Mouse (Mus musculus) heart, postnatal 10 days (tissue): ENCODE measurements at regions not wholly inside any gene's neighbourhood (a gene's known extent, or its start where the extent isn't known, plus 50 kb on each side); places are given as distances from the start of the nearest gene placed in this dataset.

Experiments
- DNase-seq, 2 experiments: peaks; one replicate each; pipeline ENCODE4 v3.0.0; 2021
- intact Hi-C: fragments of 180-260 bp; cut with DNase I; formaldehyde crosslinking; loops from one replicate; pipeline ENCODE4 v1.15.1; 2025

- DNase-seq: peak; percentile 33 to 43
- intact Hi-C loops: loop anchor here (5.0 kb wide), 1 partner anchor 864 kb away; no protein-coding TSS in a partner anchor
These were observed 57.0 kb upstream of the Siglech start for GRCm38 (mm10) chr7:55710872-55711558.
